Mouse (Mus musculus) lung, postnatal 0 days (tissue): ENCODE data around the gene Depdc1b. TPM values are rescaled to one million over a fixed set of nuclear protein-coding genes. Genes with fewer than 3 reads are reported as not detected.
A peak's percentile ranks its signal among the peaks of the same experiment; 100 is the strongest.

Experiments
- ATAC-seq: fragments of 200-750 bp; cut with Nextera tagmentation; 2 replicates; pipeline ENCODE4 v1.8.0; 2017; ENCODE audit warnings: moderate library complexity
- DNase-seq: peaks from one replicate; pipeline ENCODE4 v3.0.0-alpha.2; 2016; ENCODE audit warnings: low spot score
- H3K27ac ChIP-seq: fragments of 300-500 bp; sonication (generic); 2 replicates; pipeline ENCODE4 v1.5.1; 2014; ENCODE audit warnings: antibody characterized with exemption, mild to moderate bottlenecking, low read length, mixed read lengths
- H3K27me3 ChIP-seq: fragments of 300-500 bp; sonication (generic); replicated peaks from 2 replicates; pipeline ENCODE4 v1.6.1; 2014; ENCODE audit warnings: low read length, mixed read lengths; ENCODE audit not compliant: insufficient read depth
- H3K36me3 ChIP-seq: fragments of 300-500 bp; sonication (generic); 2 replicates; pipeline ENCODE4 v1.6.1; 2014; ENCODE audit warnings: low read length, mixed read lengths; ENCODE audit not compliant: insufficient read depth
- H3K4me1 ChIP-seq: fragments of 300-500 bp; sonication (generic); 2 replicates; pipeline ENCODE4 v1.6.1; 2014; ENCODE audit warnings: antibody characterized with exemption, low read depth, low read length, mixed read lengths; ENCODE audit not compliant: insufficient read depth
- H3K4me2 ChIP-seq: fragments of 300-500 bp; sonication (generic); replicated peaks from 2 replicates; pipeline ENCODE4 v1.6.1; 2014; ENCODE audit warnings: low read depth, mild to moderate bottlenecking, low read length, moderate library complexity, mixed read lengths
- H3K4me3 ChIP-seq: fragments of 300-500 bp; sonication (generic); 2 replicates; pipeline ENCODE4 v1.5.1; 2014; ENCODE audit warnings: low read depth, low read length
- H3K9ac ChIP-seq: fragments of 300-500 bp; sonication (generic); replicated peaks from 2 replicates; pipeline ENCODE4 v1.6.1; 2014; ENCODE audit warnings: low read depth, mild to moderate bottlenecking
- H3K9me3 ChIP-seq: fragments of 300-500 bp; sonication (generic); 2 replicates; pipeline ENCODE4 v1.6.1; 2016; ENCODE audit warnings: low read length, mixed read lengths
- CTCF ChIP-seq: IDR thresholded peaks from 2 replicates; pipeline ENCODE4 v1.5.1; 2016; ENCODE audit warnings: antibody characterized with exemption, mild to moderate bottlenecking
- EP300 ChIP-seq: IDR thresholded peaks from 2 replicates; pipeline ENCODE4 v1.6.1; 2016; ENCODE audit warnings: antibody characterized with exemption, mild to moderate bottlenecking, control low read depth
- WGBS: fragments of 180-500 bp; shearing (Covaris S2); extraction: QIAGEN DNeasy Blood & Tissue Kit; methylation state at CpG from one replicate; pipeline ENCODE4 v1.1.7; 2014; 5-methylcytosine and 5-hydroxymethylcytosine counted together
- polyA plus RNA-seq: library from polyadenylated mRNA; unstranded; fragments of >200 nt; fragmentation: Nextera tagmentation; extraction: Ambion mirVana; gene quantifications from 2 replicates; pipeline ENCODE4 v1.2.1, GENCODE M21; 2015

The Depdc1b gene
- polyA plus RNA-seq, 1 experiment from 2014 or later = 0.70 TPM

DNA sequence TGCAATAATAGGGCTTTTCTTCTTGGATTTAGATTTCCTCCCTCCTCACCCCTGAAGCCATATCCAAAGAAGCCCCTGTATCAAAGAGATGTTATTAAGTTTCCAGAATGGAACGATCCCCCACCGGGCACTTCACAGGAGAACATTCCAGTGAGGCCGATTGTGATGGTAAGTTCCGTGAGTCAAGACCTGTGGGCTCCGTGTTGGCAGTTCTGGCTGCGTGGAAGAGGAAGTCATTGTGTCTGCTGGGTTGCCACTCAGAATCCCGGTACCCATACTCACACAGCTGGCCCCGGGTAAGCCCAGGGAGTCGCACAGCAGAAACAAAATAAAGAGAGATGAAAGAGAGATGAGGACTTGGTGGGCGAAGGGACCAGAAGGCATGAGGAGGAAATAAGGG lies 41.2 kb downstream of the Depdc1b start:
- Histone ChIP-seq H3K27me3 (no peaks in the 10 kb centered on the region), H3K4me2 (no peak overlapping the region), H3K27ac (no peak overlapping the region), H3K36me3 (no peaks in the 10 kb centered on the region), H3K4me1 (no peaks in the 10 kb centered on the region), H3K9ac (no peak overlapping the region), H3K4me3 (no peak overlapping the region), H3K9me3 (no peaks in the 10 kb centered on the region)
- DNase-seq (no peak), ATAC-seq (no peak)
- 79% methylated on average over 10 of the region's 10 CpGs for WGBS
- TF ChIP-seq CTCF (no peak), EP300 (no peak)

DNA sequence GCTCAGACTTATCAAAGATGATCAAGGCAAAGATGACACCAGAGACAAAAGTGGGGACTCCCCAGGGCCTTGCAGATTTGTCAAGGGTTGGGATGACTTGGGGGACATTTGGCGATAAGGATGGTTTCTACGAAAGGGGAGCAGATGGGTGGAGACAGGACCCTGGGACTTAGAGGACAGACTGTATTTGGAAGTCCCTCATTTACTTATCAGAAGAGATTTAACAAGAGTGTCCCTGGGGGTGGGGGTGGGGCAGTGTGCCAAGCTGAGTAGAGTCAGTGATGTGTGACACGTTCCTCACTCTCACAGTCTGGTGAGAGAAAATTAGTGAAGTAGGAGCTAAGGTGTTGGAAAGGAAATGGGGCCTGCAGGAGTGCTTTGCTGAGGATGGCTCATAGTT lies 42.1 kb downstream of the Depdc1b start:
- TF ChIP-seq EP300 (no peak), CTCF (no peak)
- Histone ChIP-seq H3K36me3 (no peaks in the 10 kb centered on the region), H3K27me3 (no peaks in the 10 kb centered on the region), H3K4me3 (no peak overlapping the region), H3K4me2 (no peak overlapping the region), H3K27ac (no peak overlapping the region), H3K9ac (no peak overlapping the region), H3K9me3 (no peaks in the 10 kb centered on the region), H3K4me1 (no peaks in the 10 kb centered on the region)
- WGBS = 63% methylated on average over 3 of the region's 3 CpGs
- ATAC-seq = no peak
- no peak for DNase-seq

DNA sequence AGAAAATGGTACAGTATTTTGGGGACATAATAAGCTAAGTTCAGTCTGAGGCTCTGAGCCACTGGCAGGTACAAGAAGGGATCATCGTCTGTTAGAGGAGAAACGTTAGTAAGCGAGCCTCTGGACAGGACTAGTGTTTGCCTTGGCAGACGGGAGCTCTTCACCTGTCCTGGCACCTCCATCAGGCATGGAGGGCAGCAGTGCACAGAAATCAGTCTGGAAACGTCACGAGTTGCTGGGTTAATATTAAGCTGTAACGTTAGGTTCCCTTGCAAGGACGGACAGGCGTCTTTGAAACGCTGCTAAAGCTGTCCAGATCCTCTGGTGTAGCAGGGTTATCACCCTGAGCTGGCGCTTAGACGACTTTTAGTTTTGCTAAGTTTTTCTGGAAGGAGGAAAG lies 51.4 kb downstream of the Depdc1b start:
- Histone ChIP-seq H3K4me1 (no peaks in the 10 kb centered on the region), H3K9me3 (no peaks in the 10 kb centered on the region), H3K27ac (no peak overlapping the region), H3K27me3 (no peaks in the 10 kb centered on the region), H3K4me3 (no peak overlapping the region), H3K4me2 (no peak overlapping the region), H3K9ac (no peak overlapping the region), H3K36me3 (no peaks in the 10 kb centered on the region)
- ATAC-seq (no peak), DNase-seq (peak; percentile 10)
- TF ChIP-seq CTCF = no peak
- TF ChIP-seq EP300 = no peak
- 75% methylated on average over 12 of the region's 12 CpGs for WGBS

DNA sequence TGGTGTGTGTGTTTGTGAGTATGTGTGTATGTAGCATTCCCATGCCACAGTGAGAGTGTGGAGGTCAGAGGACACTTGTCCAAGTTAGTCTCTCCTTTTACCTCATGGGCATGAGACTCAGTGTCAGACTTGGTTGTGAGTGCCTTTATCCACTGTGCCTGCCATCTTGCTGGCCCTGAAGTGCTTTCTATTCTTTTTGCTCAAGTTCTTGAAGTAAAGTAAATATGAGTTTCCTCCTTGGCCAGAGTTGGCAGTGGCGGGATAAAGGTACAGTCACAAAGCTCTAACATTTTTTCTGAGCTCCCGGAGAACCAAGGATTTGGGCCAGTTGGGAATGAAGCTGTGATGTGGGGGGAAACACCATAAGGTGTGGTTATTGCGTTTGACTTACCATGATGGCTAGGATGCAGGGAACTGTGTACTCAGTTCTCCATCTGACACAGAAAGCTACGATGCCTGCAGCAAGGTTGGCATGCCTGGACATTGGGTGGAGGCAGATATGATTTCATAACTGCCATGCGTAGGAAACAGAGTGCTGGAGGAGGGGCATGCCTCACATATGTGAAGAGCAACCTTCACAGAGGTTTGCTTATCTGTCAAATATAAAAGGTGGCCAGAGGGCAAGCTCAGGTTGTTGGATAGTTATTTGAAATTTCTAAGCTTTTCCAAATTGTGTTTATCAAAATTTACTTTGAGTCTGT lies 54.3 kb downstream of the Depdc1b start:
- 56% methylated on average over 5 of the region's 5 CpGs for WGBS
- H3K9me3 ChIP-seq = no peaks in the 10 kb centered on the region
- ATAC-seq = peak; percentile 83

DNA sequence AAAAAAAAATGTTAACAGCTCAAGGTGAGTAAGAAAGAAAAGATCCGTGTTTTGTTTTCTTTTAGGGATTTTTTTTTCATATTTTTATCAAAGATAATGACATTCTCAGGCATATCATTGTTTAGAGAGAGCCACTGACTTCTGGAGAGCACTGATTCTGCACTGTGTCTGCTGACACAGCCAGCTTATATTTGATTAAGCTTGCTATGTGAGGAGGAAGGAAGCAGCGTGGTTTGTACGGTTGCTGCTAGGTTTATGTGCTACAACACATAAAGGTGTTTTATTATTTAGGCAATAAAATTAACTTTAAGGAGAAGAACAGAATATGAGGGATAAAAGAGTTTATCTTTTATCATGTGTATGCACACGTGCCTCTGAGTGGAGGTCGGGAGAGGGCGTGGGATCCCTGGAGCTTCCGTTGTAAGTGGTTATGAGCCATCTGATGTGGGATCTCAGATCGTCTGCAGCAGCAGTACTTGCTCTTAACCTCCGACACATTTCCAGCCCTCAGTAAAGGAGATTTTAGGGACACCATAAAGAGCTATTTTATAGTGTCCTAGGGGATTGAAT lies 55.3 kb downstream of the Depdc1b start:
- Histone ChIP-seq H3K36me3 (no peaks in the 10 kb centered on the region), H3K27me3 (no peaks in the 10 kb centered on the region), H3K4me1 (no peaks in the 10 kb centered on the region), H3K4me3 (no peak overlapping the region), H3K27ac (no peak overlapping the region), H3K9ac (no peak overlapping the region), H3K9me3 (no peaks in the 10 kb centered on the region), H3K4me2 (no peak overlapping the region)
- TF ChIP-seq EP300 (no peak), CTCF (no peak)
- WGBS = 65% methylated on average over 9 of the region's 9 CpGs
- DNase-seq (no peak), ATAC-seq (no peak)

More for the DNA sequence above, 54.3 kb downstream of the Depdc1b start:
- H3K4me1 ChIP-seq = no peaks in the 10 kb centered on the region
- no peak overlapping the region for H3K9ac ChIP-seq
- H3K27me3 ChIP-seq = no peaks in the 10 kb centered on the region
- no peak for TF ChIP-seq CTCF
- TF ChIP-seq EP300 = no peak
- H3K27ac ChIP-seq = peak overlapping the region; percentile 48; the same call in 1 of the 2 replicates
- H3K4me2 ChIP-seq = no peak overlapping the region
- DNase-seq = peak; percentile 72
- no peaks in the 10 kb centered on the region for H3K36me3 ChIP-seq
- no peak overlapping the region for H3K4me3 ChIP-seq

DNA sequence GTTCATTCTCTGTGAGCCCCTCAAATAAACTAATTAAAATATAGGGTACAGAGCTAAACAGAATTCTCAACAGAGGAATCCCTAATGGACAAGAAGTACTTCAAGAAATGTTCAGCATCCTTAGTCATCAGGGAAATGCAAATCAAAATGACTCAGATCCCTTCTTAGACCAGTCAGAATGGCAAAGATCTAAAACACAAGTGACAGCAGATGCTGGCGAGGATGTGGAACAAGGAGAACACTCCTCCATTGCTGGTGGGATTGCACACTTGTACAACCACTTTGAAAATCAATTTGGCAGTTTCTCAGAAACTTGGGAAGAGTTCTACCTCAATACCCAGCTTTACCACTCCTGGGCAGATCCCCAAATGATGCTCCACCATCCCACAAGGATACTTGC lies 57.1 kb downstream of the Depdc1b start:
- ATAC-seq (no peak), DNase-seq (no peak)
- Histone ChIP-seq H3K4me3 (no peak overlapping the region), H3K27me3 (no peaks in the 10 kb centered on the region), H3K4me2 (no peak overlapping the region), H3K27ac (no peak overlapping the region), H3K4me1 (no peaks in the 10 kb centered on the region), H3K9ac (no peak overlapping the region), H3K9me3 (no peaks in the 10 kb centered on the region), H3K36me3 (no peaks in the 10 kb centered on the region)
- WGBS = 95% methylated on average over 1 of the region's 1 CpGs
- TF ChIP-seq CTCF (no peak), EP300 (no peak)
